Mouse (Mus musculus) spleen, adult 2 months (tissue): ENCODE measurements at regions not wholly inside any gene's neighbourhood (a gene's known extent, or its start where the extent isn't known, plus 50 kb on each side); places are given as distances from the start of the nearest gene placed in this dataset.
"Not testable (repeated sequence)": the region's sequence is repeated elsewhere in the genome, so short reads cannot be mapped to it uniquely, and the experiment has no call there.

Source experiments
- DNase-seq, 2 experiments: peaks; one replicate each; pipeline versions ENCODE4 v3.0.0 to v3.0.0-alpha.2; 2012 to 2021; ENCODE audit warnings: low spot score in 2 of 2, low read depth in 1 of 2
- H3K27ac ChIP-seq: fragments of 200-500 bp; 2 replicates; pipeline ENCODE4 v1.5.1; 2012; ENCODE audit warnings: low read length, inconsistent platforms; ENCODE audit not compliant: insufficient read depth
- H3K27me3 ChIP-seq: fragments of 200-500 bp; 2 replicates; pipeline ENCODE4 v1.6.1; 2012; ENCODE audit warnings: mild to moderate bottlenecking, moderate library complexity, low read length, inconsistent platforms; ENCODE audit not compliant: control insufficient read depth, insufficient read depth
- H3K36me3 ChIP-seq: fragments of 200-500 bp; 2 replicates; pipeline ENCODE4 v1.6.1; 2012; ENCODE audit warnings: mild to moderate bottlenecking, low read length, inconsistent platforms; ENCODE audit not compliant: control insufficient read depth, insufficient read depth
- H3K4me1 ChIP-seq: fragments of 200-500 bp; 2 replicates; pipeline ENCODE4 v1.6.1; 2011; ENCODE audit warnings: inconsistent platforms; ENCODE audit not compliant: control insufficient read depth, insufficient read depth, insufficient read length
- H3K4me3 ChIP-seq: fragments of 200-500 bp; 2 replicates; pipeline ENCODE4 v1.5.1; 2011; ENCODE audit warnings: mild to moderate bottlenecking, inconsistent platforms; ENCODE audit not compliant: insufficient read depth, insufficient read length; ENCODE audit errors: extremely low read depth
- CTCF ChIP-seq: fragments of 200-500 bp; IDR thresholded peaks from 2 replicates; pipeline ENCODE4 v1.5.1; 2011; ENCODE audit warnings: mild to moderate bottlenecking, inconsistent platforms; ENCODE audit not compliant: insufficient read depth, insufficient read length, insufficient replicate concordance; ENCODE audit errors: extremely low read depth
- POLR2A ChIP-seq: fragments of 200-500 bp; IDR thresholded peaks from 2 replicates; pipeline ENCODE4 v1.6.1; 2011; ENCODE audit warnings: low read depth, low read length, inconsistent platforms
- WGBS: fragments of 180-500 bp; shearing (Covaris S2); methylation state at CpG from one replicate; pipeline ENCODE4 v1.1.7; 2018; 5-methylcytosine and 5-hydroxymethylcytosine counted together

- Histone ChIP-seq H3K4me3 (no peak overlapping the region), H3K36me3 (no peaks in the 10 kb centered on the region), H3K4me1 (no peaks in the 10 kb centered on the region), H3K27me3 (no peaks in the 10 kb centered on the region), H3K27ac (no peak overlapping the region)
- WGBS = 37% methylated on average over 1 of the region's 1 CpGs
- DNase-seq = no peak
- TF ChIP-seq CTCF (no peak), POLR2A (no peak)
Measured at GRCm38 (mm10) chr5:16937840-16938239, 146.2 kb downstream of the Gm28710 start.

- no peak for DNase-seq
- no peaks in the 10 kb centered on the region for H3K36me3 ChIP-seq
- 22% methylated on average over 1 of the region's 1 CpGs for WGBS
- no peaks in the 10 kb centered on the region for H3K27me3 ChIP-seq
- H3K4me3 ChIP-seq = no peak overlapping the region
- H3K4me1 ChIP-seq = no peaks in the 10 kb centered on the region
- no peak overlapping the region for H3K27ac ChIP-seq
- TF ChIP-seq CTCF (no peak), POLR2A (no peak)
Measured at GRCm38 (mm10) chr5:16947430-16947829, 155.8 kb downstream of the Gm28710 start.

- Histone ChIP-seq H3K36me3 (no peaks in the 10 kb centered on the region), H3K4me1 (no peaks in the 10 kb centered on the region), H3K27ac (no peak overlapping the region), H3K4me3 (no peak overlapping the region), H3K27me3 (no peaks in the 10 kb centered on the region)
- no peak for DNase-seq
- WGBS = 91% methylated on average over 4 of the region's 4 CpGs
- no peak for TF ChIP-seq POLR2A
Measured at GRCm38 (mm10) chr5:16967735-16968134, 176.1 kb downstream of the Gm28710 start.

- WGBS = 83% methylated on average over 1 of the region's 1 CpGs
- H3K27me3 ChIP-seq, H3K4me3 ChIP-seq, H3K4me1 ChIP-seq, H3K27ac ChIP-seq, H3K36me3 ChIP-seq, DNase-seq: not testable (repeated sequence)
Measured at GRCm38 (mm10) chr5:16968817-16969216, 177.2 kb downstream of the Gm28710 start.

- no peak for DNase-seq
- 6% methylated on average over 1 of the region's 1 CpGs for WGBS
- H3K27me3 ChIP-seq = no peaks in the 10 kb centered on the region
- no peaks in the 10 kb centered on the region for H3K36me3 ChIP-seq
- H3K4me1 ChIP-seq = peaks cover 5% of the 10 kb centered on the region
- TF ChIP-seq POLR2A = no peak
- no peak for TF ChIP-seq CTCF
- H3K4me3 ChIP-seq = no peak overlapping the region; the same call in 1 of the 2 replicates
- peak overlapping the region; percentile 90 for H3K27ac ChIP-seq
Measured at GRCm38 (mm10) chr5:16973206-16973896, 181.7 kb downstream of the Gm28710 start.

GRCm38 (mm10) chr5:16976006-16976405, 184.4 kb downstream of the Gm28710 start:
- H3K27ac ChIP-seq = no peak overlapping the region
- 91% methylated on average over 2 of the region's 2 CpGs for WGBS
- TF ChIP-seq POLR2A (no peak), CTCF (no peak)
- no peak for DNase-seq
- H3K4me1 ChIP-seq = peaks cover 5% of the 10 kb centered on the region
- no peaks in the 10 kb centered on the region for H3K27me3 ChIP-seq
- no peak overlapping the region for H3K4me3 ChIP-seq
- no peaks in the 10 kb centered on the region for H3K36me3 ChIP-seq

GRCm38 (mm10) chr5:16984877-16985276, 193.3 kb downstream of the Gm28710 start:
- H3K4me1 ChIP-seq = no peaks in the 10 kb centered on the region
- no peak overlapping the region for H3K4me3 ChIP-seq
- 89% methylated on average over 2 of the region's 2 CpGs for WGBS
- no peaks in the 10 kb centered on the region for H3K27me3 ChIP-seq
- H3K27ac ChIP-seq = no peak overlapping the region
- no peak for DNase-seq
- TF ChIP-seq CTCF (no peak), POLR2A (no peak)
- no peaks in the 10 kb centered on the region for H3K36me3 ChIP-seq
